Mouse (Mus musculus) inflammation-experienced regulatory T-cells, adult 6 months (primary cell): ENCODE measurements around the gene Six5. TPM values are rescaled to one million over a fixed set of nuclear protein-coding genes. Genes with fewer than 3 reads are reported as not detected.
A peak's percentile ranks its signal among the peaks of the same experiment; 100 is the strongest.
"Not testable (repeated sequence)": the region's sequence is repeated elsewhere in the genome, so short reads cannot be mapped to it uniquely, and the experiment has no call there.

Experiments
- ATAC-seq: one replicate; pipeline ENCODE4 v1.8.0; 2017
- polyA plus RNA-seq, 3 experiments: library from polyadenylated mRNA; unstranded; fragments of 100-300 nt; shearing (Covaris generic); gene quantifications; one replicate each; pipeline ENCODE4 v1.2.1; 2017

Six5 gene
- 1 to 10 TPM in 2 of 3 experiments, under 1 TPM in 1; 0.15 to 1.2 (median 1.0) TPM for polyA plus RNA-seq

DNA sequence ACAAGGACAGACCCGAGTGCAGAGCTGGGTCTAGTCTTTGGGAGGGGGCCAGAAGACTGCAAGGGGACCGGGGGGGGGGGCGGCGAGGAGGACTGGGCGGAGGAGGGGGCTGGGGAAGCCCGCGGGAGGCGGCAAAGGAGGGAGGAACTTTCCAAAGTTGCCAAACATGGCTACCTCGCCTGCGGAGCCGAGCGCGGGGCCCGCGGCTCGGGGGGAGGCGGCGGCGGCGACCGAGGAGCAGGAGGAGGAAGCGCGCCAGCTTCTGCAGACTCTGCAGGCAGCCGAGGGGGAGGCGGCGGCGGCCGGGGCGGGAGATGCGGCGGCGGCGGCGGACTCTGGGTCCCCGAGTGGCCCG is at the start of gene Six5:
Six5 (plus strand) TSS at position 124 of the 355 bp plus-strand sequence.
- peak; percentile 39 for ATAC-seq

- ATAC-seq = no peak
Measured at GRCm38 (mm10) chr7:19044616-19045015, 49.8 kb upstream of the Six5 start.

GRCm38 (mm10) chr7:19046286-19047069 is 47.9 kb upstream of the Six5 start:
- no peak for ATAC-seq

DNA sequence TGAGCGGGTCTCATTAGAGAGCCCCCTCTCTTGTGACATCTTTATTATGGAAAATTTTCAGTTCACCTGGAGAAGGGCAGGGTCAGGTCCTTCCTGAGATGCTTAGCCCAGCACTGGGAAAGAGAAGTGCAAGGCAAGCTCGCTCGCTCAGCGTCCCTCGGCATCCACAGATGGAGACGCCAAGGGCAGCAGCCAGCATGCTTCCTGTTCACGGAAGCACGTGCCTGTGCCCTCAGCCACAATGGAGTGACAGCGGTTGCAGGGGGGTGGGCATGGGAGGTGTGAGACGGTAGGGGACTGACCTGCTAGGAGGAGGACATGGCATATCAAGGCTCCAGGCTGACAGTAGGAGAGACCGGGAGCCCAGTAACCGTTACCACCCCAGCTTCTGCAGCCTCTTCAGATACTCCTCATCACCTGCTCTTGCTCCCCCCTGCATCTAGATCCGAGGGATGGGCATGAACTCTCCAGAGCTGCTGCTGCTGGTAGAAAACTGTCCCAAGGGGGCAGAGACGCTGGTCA is 46.3 kb upstream of the Six5 start:
- no peak for ATAC-seq

DNA sequence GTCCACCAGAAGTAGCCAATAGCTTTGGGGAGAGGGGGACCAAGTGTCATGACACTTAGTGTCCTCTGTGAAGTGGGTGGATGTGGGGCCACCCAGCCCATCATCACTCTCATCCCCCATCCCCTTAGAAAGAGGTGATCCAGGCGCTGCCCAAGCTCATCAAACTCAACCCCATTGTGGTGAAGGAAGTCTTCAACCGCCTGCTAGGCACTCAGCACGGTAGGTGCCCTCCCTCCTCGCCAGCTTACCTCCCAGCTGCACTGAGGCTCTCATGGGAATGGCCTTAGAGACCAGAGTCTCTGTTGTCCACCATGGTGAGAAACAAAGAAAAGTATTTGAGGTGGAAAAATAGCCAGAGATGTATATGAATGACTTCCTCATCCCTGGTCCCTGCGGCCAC is 45.1 kb upstream of the Six5 start:
- ATAC-seq = no peak

- ATAC-seq = no peak
Measured at GRCm38 (mm10) chr7:19050172-19050571, 44.2 kb upstream of the Six5 start.

DNA sequence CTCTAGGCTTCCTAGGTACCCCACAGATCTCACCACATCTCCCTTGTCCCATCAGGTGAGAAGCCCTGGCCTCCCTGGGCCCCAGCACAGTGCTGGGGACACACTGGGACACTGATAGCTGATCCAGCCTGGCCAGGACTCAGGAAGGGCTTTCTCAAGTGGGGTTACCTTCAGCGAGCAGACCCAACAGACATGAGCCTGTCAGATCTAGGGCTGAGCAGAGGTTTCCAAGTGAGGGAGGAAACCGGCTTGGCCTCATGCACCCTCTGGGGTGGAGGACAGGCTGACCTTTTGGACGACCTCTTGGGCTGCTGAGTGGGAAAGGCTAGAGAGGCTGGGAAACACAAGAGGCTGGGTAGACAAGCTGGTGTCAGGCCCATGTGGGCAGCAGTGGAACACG is 43.2 kb upstream of the Six5 start:
- no peak for ATAC-seq

- ATAC-seq = no peak
Measured at GRCm38 (mm10) chr7:19052345-19053135, 41.9 kb upstream of the Six5 start.

DNA sequence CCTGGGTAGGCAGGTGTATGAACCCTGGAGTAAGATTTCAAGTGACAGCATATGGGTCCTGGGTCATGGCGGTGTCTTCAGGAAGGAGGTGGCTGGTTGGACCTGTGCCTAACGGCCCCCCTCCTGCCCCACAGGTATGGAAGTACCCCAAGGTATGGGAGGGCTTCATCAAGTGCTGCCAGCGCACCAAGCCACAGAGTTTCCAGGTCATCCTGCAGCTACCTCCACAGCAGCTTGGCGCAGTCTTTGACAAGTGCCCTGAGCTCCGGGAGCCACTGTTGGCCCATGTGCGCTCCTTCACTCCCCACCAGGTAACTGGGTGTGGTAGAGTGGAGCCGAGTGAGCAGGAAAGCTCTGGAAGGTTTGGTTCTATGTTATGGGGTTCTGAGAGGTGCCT is 41.3 kb upstream of the Six5 start:
- ATAC-seq = no peak

GRCm38 (mm10) chr7:19054047-19054776 is 40.2 kb upstream of the Six5 start, which contains the start of gene Rsph6a:
Gene Rsph6a, plus strand, starts transcription at chr7:19054690.
- ATAC-seq = no peak

DNA sequence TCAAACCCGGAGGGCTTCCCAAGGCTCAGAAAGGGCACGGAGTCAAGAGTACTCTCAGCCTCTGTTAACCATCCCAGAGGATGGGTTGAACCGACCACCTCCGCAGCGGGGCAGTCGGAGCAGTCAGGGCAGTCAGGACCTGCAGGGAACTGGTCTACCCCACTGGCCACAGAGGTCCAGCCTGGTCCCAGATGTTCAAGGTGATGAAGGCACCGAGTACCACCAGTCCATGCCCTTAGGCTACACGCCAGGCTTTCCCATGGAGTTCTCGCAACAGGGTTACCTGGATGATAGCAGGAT is 39.7 kb upstream of the Six5 start:
- no peak for ATAC-seq

DNA sequence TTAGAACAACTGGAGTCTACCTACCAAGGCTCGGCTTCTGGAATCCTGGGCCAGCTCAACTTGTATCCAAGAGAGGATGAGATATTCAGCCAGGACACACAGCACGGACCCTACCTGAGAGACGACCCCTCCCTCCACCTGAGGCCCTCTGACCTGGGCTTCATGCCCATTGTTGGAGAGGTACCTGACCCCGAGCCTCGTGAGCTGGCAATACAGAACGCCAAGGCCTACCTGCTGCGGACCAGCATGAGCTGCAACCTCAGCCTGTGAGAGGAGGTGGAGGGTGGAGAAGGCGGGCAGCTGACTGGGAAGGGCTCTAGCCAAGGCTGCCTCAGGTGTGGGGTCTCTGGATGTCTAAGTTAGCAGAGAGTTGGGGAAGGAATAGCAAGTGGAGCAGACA is 39.3 kb upstream of the Six5 start:
- ATAC-seq = no peak

GRCm38 (mm10) chr7:19057405-19057804 is 37.0 kb upstream of the Six5 start:
- ATAC-seq = no peak

- ATAC-seq = no peak
Measured at GRCm38 (mm10) chr7:19065896-19066295, 28.5 kb upstream of the Six5 start.

DNA sequence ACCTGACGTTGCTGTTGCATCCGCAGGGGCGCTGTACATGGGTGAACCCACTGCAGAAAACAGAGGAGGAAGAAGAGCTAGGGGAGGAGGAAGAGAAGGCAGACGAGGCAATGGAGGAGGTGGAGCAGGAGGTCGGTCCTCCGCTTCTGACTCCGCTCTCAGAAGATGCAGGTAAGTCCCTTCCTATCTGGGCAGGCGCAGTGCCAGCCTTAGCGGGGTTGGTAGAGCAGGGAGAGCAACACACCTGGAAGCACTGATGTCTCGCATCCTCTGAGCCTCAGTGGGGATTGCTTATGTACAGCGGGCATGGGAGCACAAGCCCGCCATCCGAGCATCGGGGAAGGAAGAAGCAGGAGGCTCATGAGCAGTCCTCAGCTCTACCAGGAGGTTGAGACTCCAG is 27.3 kb upstream of the Six5 start:
- no peak for ATAC-seq

- no peak for ATAC-seq
Measured at GRCm38 (mm10) chr7:19067935-19068334, 26.5 kb upstream of the Six5 start.

- no peak for ATAC-seq
Measured at GRCm38 (mm10) chr7:19068707-19069106, 25.7 kb upstream of the Six5 start.

GRCm38 (mm10) chr7:19069500-19069899 is 24.9 kb upstream of the Six5 start:
- no peak for ATAC-seq

DNA sequence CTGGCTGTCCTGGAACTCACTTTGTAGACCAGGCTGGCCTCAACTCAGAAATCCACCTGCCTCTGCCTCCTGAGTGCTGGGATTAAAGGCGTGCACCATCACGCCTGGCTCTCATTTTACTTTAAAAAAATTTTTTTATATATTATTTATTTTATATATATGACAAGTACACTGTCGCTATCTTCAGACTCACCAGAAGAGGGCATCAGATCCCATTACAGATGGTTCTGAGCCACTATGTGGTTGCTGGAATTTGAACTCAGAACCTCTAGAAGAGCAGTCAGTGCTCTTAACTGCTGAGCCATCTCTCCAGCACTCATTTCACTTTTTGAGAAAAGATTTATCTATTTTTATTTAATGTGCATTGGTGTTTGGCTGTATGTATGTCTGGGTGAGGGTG is 23.4 kb upstream of the Six5 start:
- not testable (repeated sequence) for ATAC-seq

DNA sequence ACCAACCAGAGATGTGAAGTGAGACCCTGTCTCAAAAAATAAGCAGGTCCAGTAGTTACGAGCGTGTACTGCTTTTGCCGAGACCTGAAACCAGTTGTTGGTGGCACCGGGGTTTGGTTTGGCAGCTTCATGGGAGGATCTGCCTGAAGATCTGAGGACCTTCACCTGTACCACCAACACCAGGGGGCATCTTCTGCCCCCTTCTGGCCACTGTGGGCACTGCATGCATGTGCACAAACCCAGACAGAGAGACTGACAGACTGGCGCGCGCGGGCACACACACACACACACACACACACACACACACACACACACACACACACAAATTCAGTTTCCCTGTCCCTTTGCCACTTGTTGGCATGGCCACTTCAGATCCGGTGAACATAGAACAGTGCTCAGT is 20.9 kb upstream of the Six5 start:
- ATAC-seq = no peak

DNA sequence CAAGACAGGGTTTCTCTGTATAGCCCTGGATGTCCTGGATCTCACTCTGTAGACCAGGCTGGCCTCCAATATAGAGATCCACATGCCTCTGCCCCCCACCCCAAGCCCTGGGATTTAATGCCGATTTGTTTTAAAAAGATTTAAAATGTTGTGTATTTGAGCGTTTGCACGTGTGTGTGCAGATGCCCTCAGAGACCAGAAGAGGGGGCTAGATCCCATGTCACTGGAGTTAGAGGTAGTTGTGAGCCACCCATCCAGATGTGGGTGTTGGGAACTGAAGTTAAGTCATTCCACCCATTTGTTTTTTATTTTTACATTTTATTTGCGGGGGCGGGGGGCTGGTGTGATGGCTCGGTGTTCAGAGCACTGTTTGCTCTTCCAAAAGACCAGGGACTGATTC is 19.9 kb upstream of the Six5 start:
- ATAC-seq = no peak

DNA sequence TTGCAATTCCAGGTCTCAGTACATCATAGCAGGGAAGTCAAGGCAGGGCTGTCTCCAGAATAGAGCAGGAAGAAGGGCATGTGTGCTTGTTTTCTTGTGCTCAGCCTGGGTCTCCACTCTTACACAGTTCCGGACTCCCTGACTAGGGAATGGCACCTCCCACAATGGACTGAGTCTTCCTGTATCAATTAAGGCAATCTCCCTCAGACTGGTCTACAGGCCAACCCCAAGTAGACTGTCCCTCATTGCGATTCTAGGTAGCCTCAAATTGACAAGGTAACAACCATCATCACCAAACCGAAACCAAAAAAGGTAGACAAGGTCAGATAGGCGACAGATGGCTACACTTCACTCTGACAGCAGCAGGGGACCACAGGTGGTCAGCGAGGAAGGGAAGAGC is 19.2 kb upstream of the Six5 start:
- ATAC-seq = no peak
